Mouse (Mus musculus): ENCODE data around the gene Acvr2b.
"Not testable (repeated sequence)": the region's sequence is repeated elsewhere in the genome, so short reads cannot be mapped to it uniquely, and the experiment has no call there.

Acvr2b gene

GRCm38 (mm10) chr9:119401801-119402214, at the start of gene Acvr2b:
TSS of gene Acvr2b (plus strand) at chr9:119402118.
- peak; percentile 99 for DNase-seq (ENCODE audit: low read depth, low spot score)

- no peak for DNase-seq (ENCODE audit: low read depth, low spot score)
These were observed 48.0 kb upstream of the Acvr2b start for GRCm38 (mm10) chr9:119353926-119354325.

- peak; percentile 43 for DNase-seq (ENCODE audit: low read depth, low spot score)
These were observed 46.0 kb upstream of the Acvr2b start for GRCm38 (mm10) chr9:119355943-119356342.

- peak; percentile 98 for DNase-seq (ENCODE audit: low read depth, low spot score)
These were observed 44.4 kb upstream of the Acvr2b start, which contains the start of gene Xylb for GRCm38 (mm10) chr9:119357331-119358057. TSS of gene Xylb (plus strand) at chr9:119357381.

- no peak for DNase-seq (ENCODE audit: low read depth, low spot score)
These were observed 43.9 kb upstream of the Acvr2b start for GRCm38 (mm10) chr9:119358058-119358429.

- DNase-seq (ENCODE audit: low read depth, low spot score) = peak; percentile 50
These were observed 40.5 kb upstream of the Acvr2b start for GRCm38 (mm10) chr9:119361416-119361815.

- no peak for DNase-seq (ENCODE audit: low read depth, low spot score)
These were observed 38.7 kb upstream of the Acvr2b start for GRCm38 (mm10) chr9:119363229-119363628.

GRCm38 (mm10) chr9:119365284-119365683, 36.6 kb upstream of the Acvr2b start, which contains the start of gene Slc22a14:
TSS of gene Slc22a14 (minus strand) at chr9:119365553.
- DNase-seq (ENCODE audit: low read depth, low spot score) = no peak

GRCm38 (mm10) chr9:119368367-119368766, 33.6 kb upstream of the Acvr2b start:
- DNase-seq (ENCODE audit: low read depth, low spot score) = no peak

GRCm38 (mm10) chr9:119370770-119371169, 31.1 kb upstream of the Acvr2b start:
- DNase-seq (ENCODE audit: low read depth, low spot score) = not testable (repeated sequence)

GRCm38 (mm10) chr9:119371251-119371650, 30.7 kb upstream of the Acvr2b start:
- no peak for DNase-seq (ENCODE audit: low read depth, low spot score)

- DNase-seq (ENCODE audit: low read depth, low spot score) = no peak
These were observed 26.9 kb upstream of the Acvr2b start for GRCm38 (mm10) chr9:119375008-119375407.

GRCm38 (mm10) chr9:119375556-119375955, 26.4 kb upstream of the Acvr2b start:
- DNase-seq (ENCODE audit: low read depth, low spot score) = peak; percentile 54

GRCm38 (mm10) chr9:119378231-119378630, 23.7 kb upstream of the Acvr2b start:
- no peak for DNase-seq (ENCODE audit: low read depth, low spot score)

GRCm38 (mm10) chr9:119382603-119383002, 19.3 kb upstream of the Acvr2b start:
- no peak for DNase-seq (ENCODE audit: low read depth, low spot score)

GRCm38 (mm10) chr9:119388956-119389355, 13.0 kb upstream of the Acvr2b start:
- peak; percentile 70 for DNase-seq (ENCODE audit: low read depth, low spot score)

- DNase-seq (ENCODE audit: low read depth, low spot score) = no peak
These were observed 11.7 kb upstream of the Acvr2b start for GRCm38 (mm10) chr9:119390214-119390613.

- no peak for DNase-seq (ENCODE audit: low read depth, low spot score)
These were observed 7.1 kb upstream of the Acvr2b start for GRCm38 (mm10) chr9:119394808-119395207.

- no peak for DNase-seq (ENCODE audit: low read depth, low spot score)
These were observed 567 bp upstream of the Acvr2b start for GRCm38 (mm10) chr9:119401351-119401750.

- peak; percentile 68 for DNase-seq (ENCODE audit: low read depth, low spot score)
These were observed 626 bp downstream of the Acvr2b start for GRCm38 (mm10) chr9:119402253-119403235.

GRCm38 (mm10) chr9:119403236-119403641, 1.3 kb downstream of the Acvr2b start:
- DNase-seq (ENCODE audit: low read depth, low spot score) = peak; percentile 66

- DNase-seq (ENCODE audit: low read depth, low spot score) = no peak
These were observed 2.2 kb downstream of the Acvr2b start for GRCm38 (mm10) chr9:119404090-119404489.

Data from ZHBTc4 (cell line).